Mouse (Mus musculus) c-Kit-positive CD71-positive TER-119-positive erythroid progenitor cells, embryonic 14.5 days (primary cell): ENCODE data around the gene Gng7.
A peak's percentile ranks its signal among the peaks of the same experiment; 100 is the strongest.

Experiments used
- DNase-seq: peaks from one replicate; pipeline ENCODE4 v3.0.0-alpha.2; 2013; ENCODE audit warnings: low spot score

Gng7 gene

GRCm38 (mm10) chr10:80944231-80944630 is 70.5 kb downstream of the Gng7 start:
- no peak for DNase-seq

GRCm38 (mm10) chr10:80943701-80944100 is 71.0 kb downstream of the Gng7 start:
- DNase-seq: no peak

DNA sequence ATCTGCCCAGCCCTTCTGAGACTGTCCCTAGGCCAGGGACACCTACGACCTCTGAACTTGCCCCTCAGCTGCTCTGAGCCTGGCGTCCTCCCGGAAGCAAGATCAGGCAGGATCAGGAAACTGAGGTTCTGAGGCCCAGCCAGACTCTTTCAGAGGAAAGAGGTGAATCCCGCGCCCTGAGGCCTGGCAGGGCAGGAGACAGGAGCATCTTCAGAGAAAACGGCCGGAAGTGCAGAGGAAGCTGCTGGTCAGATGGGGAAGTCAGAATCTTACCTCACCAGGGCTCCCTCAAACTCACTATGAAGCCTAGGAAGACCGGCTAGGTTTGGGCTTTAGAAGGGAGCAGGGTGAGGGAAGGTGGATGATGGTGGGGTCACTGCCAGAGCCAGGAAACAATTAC is 71.8 kb downstream of the Gng7 start:
- DNase-seq: no peak

DNA sequence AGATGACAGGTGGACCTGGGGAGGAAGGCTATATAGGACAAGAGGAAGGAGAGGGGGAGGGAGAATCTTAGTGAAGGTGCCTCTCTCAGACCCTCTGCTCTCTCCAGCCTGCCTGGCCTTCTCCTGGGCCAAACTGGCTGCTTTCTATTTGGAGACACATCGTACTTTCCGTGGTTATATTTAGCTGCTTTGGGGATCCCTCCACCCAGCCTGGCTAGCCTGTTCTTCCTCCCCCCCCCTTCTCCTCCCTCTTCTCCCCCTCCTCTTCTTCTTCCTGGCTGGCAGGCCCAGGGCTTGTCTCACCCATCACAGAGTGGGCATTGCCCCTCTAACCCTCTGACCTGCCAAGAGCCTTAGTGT is 73.8 kb downstream of the Gng7 start:
- DNase-seq: no peak

DNA sequence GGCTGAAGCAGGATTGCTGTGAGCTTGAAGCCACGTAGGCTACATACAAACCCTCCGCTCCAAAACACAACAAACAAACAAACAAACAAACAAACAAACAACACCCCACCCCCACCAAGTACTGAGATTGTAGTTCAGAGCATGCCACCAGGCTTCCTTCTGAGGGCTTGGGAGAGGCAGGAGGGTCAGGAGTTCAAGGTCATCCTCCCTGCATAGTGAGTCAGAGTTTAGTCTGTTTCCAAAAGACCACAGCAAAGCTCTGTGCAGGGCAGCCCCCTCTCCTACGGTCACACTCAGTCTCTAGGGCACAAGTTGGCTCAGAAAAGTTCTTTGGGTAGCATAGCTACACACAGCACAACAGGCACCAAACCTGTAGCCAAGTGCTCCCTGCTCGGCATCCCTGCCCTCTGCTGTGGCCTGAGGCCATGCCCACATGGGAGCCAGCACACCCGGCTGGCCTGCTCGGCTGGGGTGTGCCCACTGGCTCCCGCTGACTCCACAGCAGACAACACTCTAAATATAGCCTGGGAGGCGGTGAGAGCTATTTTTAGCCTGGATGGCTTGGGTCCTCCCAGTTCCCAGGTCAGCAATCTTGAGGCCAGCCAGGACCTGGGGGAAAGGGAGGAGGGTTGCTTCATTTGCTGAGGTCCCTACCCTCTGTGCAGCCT is 74.3 kb downstream of the Gng7 start:
- no peak for DNase-seq

DNA sequence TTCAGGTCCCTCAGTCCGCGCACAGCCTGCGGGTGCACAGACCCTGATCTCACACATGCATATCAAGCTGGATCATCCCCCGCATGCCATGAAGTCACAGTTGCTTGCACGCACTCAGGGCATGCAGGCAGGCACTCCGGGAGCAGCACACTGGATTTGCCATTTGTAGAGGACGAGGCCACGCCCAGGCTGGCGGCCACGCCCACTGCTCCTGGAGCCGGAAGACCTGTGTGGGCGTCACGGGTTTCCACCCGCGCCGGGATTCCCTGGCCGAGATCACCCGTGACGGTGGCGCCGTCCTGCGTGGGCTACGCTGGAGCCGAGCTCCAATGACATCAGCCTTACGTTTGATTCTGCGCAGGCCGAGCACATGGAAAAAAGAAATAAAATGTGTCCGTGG is 75.1 kb downstream of the Gng7 start:
- peak; percentile 63 for DNase-seq

DNA sequence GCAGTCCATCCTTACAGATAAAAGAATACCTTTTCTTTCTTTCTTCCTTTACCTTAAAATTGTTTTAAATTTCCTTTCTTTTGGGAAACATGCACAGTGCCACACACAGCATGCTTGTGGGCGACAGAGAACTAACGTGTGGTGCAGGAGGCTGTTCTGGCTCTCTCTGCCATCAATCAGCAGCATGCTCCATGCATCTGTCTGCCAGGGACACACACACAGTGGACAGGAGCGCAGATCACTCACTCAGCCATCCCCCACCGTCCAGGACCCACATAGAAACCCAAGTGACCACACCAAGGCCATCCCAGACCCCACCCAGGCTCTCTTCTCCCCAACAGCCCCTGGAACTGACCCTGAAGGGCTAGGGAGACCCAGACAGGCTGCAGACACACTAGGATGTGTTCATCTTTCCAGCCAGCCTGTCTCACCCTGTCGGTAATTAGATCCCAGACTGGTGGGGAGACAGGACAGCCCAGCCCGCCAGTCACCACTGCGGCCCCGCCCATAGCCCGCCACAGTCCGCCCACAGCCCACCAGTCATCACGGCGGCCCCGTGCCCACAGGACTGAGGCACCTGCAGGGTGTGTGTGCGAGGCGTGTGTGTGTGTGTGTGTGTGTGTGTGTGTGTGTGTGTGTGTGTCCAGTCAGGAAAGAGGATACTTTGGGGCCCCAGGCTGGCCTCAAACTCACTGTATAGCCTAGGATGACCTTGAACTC is 75.8 kb downstream of the Gng7 start:
- no peak for DNase-seq

GRCm38 (mm10) chr10:80937646-80938045 is 77.1 kb downstream of the Gng7 start:
- DNase-seq: no peak

GRCm38 (mm10) chr10:80936810-80937164 is 78.0 kb downstream of the Gng7 start:
- DNase-seq: no peak

DNA sequence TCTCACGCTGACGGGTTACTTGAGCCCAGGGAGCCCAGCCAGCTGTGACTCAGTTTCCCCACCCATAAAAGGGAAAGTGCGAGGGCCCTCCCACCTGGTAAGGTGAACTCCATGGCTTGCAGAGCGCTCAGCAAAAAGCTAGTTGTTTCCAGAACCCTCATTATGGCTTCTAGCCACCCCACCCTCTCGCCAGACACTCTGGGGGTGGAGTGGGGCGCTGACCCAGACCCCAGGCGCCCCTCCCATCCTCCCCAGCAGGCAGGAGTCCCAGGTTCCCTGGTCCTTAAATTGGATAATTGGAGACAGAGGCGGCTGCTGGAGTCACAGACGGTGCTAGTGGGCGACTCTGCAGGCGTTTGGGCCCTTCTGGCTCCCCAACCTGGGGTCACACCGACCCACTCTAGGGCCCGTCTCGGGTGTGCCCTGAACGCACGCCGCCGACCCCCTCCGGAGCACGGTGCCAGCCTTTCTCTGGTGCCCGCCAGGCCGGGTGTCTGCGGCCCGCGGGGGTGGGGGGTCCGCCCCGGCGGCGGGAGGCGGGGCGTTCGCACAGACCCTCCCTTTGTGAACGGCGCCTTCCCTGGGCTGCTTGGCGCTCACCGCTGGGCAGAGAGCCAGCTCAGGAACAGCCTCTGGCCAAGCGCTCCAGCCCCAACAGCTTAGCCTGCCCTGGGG is 78.5 kb downstream of the Gng7 start:
- DNase-seq: no peak

GRCm38 (mm10) chr10:80935698-80936097 is 79.0 kb downstream of the Gng7 start:
- DNase-seq: no peak

- no peak for DNase-seq
These were observed 79.5 kb downstream of the Gng7 start for GRCm38 (mm10) chr10:80935241-80935640.

GRCm38 (mm10) chr10:80934136-80934985 is 80.4 kb downstream of the Gng7 start:
- DNase-seq: no peak

DNA sequence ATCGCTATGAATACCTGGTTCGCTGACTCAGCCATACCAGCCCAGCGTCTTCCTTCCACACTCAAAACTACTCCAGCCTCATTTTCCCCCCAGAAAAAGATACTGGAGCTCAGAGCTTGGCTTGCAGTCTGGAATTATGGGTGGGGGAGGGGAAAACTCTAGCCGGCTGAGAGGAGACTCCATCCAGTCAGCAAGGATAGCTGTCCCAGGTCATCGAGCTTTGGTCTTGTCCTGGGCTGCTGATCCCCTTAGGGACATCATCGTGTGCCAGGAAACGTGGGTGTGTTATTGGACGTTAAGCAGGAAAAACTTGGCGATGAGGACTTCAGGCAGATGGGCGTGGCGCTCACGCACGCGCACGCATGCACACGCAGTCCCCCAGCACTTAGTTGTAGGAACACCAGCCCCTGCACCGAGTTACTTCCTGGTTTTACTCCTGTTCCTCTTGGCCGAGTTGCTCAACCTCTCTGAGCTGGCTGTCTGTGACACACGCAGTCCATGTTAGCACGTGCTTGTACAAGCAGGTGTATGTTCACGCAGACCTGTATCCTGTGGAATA is 81.2 kb downstream of the Gng7 start:
- DNase-seq: no peak

DNA sequence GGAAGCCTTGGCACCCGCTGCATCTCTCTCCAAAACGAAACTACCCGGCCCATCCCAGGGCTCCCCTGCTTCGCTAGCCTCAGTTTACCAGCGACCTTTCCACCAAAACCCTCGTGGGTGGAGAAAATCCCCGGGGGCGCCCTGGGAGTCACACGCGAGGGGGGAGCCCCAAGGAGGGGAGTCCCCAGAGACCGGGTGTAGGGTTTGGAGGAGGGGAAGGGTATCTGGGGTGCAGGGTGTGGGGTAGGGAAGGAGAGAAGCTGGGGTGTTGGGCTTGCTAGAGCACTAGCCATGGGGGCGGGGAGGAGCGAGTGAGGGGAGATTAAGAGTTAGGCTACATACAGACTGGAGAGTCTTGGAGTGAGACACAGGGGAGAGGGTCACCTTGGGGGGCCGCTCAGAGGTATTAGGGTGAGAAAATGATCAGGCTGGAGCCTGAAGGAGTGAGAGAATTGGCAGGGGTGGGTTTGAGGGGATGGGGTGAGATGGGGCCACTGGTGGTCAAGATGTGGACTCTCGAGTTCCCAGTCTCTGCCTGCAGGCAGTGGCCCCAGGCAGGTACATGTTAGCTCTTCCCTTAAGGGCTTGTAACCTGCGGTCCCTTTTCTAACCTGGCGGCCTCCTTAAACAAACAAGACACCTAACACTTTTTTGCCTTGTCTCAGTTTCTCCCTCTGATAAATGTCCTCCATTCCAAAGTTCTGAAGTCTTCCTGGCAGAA is 81.9 kb downstream of the Gng7 start:
- DNase-seq: no peak

DNA sequence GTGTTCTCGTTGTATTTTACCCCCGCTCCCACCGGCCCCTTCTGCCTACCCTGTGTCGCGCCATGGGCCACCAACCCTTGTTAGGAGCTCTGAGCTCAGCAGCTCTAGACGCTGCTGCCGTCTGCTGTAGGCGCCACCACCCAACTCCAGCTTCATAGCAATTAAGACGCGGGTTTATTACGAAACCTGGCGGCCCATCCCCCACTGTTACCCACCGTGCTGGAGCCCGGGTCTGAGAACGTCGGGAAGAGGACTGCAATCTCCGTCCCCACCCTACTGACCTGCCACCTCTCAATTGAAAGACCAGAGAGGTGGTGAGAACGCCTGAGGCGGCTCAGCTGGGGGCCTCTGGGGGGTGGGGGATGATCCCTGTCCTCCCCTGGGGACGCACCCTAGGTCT is 82.5 kb downstream of the Gng7 start:
- no peak for DNase-seq

DNA sequence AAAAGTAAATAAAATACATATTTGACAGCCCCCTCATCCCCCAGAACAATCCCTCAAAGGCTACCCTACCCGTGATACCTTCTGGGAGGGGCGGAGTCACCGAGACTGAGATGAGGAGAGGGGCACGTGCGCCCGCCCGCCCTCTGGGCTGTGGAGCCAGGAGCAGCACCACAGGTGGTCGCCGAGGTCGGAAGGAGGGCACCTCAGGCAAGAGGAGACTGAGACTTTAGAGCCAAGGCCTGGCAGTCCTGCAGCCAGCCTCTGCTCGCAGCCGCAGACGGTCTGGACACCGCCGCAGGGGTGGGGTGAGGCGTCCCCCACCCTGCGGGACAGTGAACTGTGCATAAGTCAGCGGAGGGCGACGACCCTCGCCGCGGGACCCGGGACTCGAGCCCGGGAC is 83.0 kb downstream of the Gng7 start:
- DNase-seq: no peak

DNA sequence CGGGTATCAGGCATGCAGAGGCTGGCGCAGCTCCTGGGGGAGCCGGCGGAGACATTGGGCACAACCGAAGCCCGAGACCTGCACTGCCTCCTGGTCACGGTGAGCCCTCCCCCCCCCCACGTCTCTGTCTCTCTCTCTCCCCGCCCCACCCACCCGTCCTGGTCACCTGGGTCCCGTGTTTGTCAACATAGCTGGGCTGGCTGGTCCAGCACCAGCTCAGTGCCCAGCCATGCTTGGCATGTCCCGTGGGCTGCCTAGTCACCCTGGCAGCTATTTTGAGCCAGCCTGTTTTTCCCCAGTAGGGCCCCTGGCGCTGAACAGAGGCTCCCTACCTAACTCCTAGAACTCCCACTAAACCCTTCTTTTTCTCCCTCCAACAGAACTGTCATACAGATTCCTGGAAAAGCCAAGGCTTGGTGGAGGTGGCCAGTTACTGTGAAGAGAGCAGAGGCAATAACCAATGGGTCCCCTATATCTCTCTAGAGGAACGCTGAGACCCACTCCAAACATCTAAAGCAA is 83.5 kb downstream of the Gng7 start:
- no peak for DNase-seq

- DNase-seq: no peak
These were observed 84.2 kb downstream of the Gng7 start for GRCm38 (mm10) chr10:80930361-80931152.
